Mouse (Mus musculus): ENCODE measurements around the gene Adamts12.

Adamts12 gene

GRCm38 (mm10) chr15:11159386-11159785 is 94.8 kb downstream of the Adamts12 start:
- DNase-seq (ENCODE audit: low spot score in 2 of 2), result no peak

- DNase-seq (ENCODE audit: low spot score in 2 of 2), result no peak
These were observed 96.2 kb downstream of the Adamts12 start for GRCm38 (mm10) chr15:11160759-11161158.

- DNase-seq (ENCODE audit: low spot score in 2 of 2), result no peak
These were observed 101.3 kb downstream of the Adamts12 start for GRCm38 (mm10) chr15:11165883-11166282.

- no peak for DNase-seq (ENCODE audit: low spot score in 2 of 2)
These were observed 109.4 kb downstream of the Adamts12 start for GRCm38 (mm10) chr15:11173884-11174470.

GRCm38 (mm10) chr15:11174842-11175241 is 110.3 kb downstream of the Adamts12 start:
- no peak for DNase-seq (ENCODE audit: low spot score in 2 of 2)

GRCm38 (mm10) chr15:11177448-11177847 is 112.9 kb downstream of the Adamts12 start:
- DNase-seq (ENCODE audit: low spot score in 2 of 2), result no peak

- no peak for DNase-seq (ENCODE audit: low spot score in 2 of 2)
These were observed 115.2 kb downstream of the Adamts12 start for GRCm38 (mm10) chr15:11179751-11180169.

GRCm38 (mm10) chr15:11186711-11187110 is 122.1 kb downstream of the Adamts12 start:
- DNase-seq (ENCODE audit: low spot score in 2 of 2), result no peak

- no peak for DNase-seq (ENCODE audit: low spot score in 2 of 2)
These were observed 125.9 kb downstream of the Adamts12 start for GRCm38 (mm10) chr15:11190447-11190846.

GRCm38 (mm10) chr15:11192762-11193161 is 128.2 kb downstream of the Adamts12 start:
- DNase-seq (ENCODE audit: low spot score in 2 of 2), result no peak

- DNase-seq (ENCODE audit: low spot score in 2 of 2), result no peak
These were observed 132.5 kb downstream of the Adamts12 start for GRCm38 (mm10) chr15:11197051-11197450.

GRCm38 (mm10) chr15:11198246-11198795 is 133.7 kb downstream of the Adamts12 start:
- no peak for DNase-seq (ENCODE audit: low spot score in 2 of 2)

GRCm38 (mm10) chr15:11203084-11203483 is 138.5 kb downstream of the Adamts12 start:
- DNase-seq (ENCODE audit: low spot score in 2 of 2), result no peak

- DNase-seq (ENCODE audit: low spot score in 2 of 2), result no peak
These were observed 140.3 kb downstream of the Adamts12 start for GRCm38 (mm10) chr15:11204934-11205333.

- no peak for DNase-seq (ENCODE audit: low spot score in 2 of 2)
These were observed 146.4 kb downstream of the Adamts12 start for GRCm38 (mm10) chr15:11210976-11211375.

- DNase-seq (ENCODE audit: low spot score in 2 of 2), result no peak
These were observed 169.5 kb downstream of the Adamts12 start for GRCm38 (mm10) chr15:11233906-11234632.

GRCm38 (mm10) chr15:11240406-11240805 is 175.8 kb downstream of the Adamts12 start:
- no peak for DNase-seq (ENCODE audit: low spot score in 2 of 2)

- no peak for DNase-seq (ENCODE audit: low spot score in 2 of 2)
These were observed 176.7 kb downstream of the Adamts12 start for GRCm38 (mm10) chr15:11241288-11241687.

- no peak for DNase-seq (ENCODE audit: low spot score in 2 of 2)
These were observed 181.8 kb downstream of the Adamts12 start for GRCm38 (mm10) chr15:11246402-11246801.

- no peak for DNase-seq (ENCODE audit: low spot score in 2 of 2)
These were observed 214.9 kb downstream of the Adamts12 start for GRCm38 (mm10) chr15:11279273-11280080.

GRCm38 (mm10) chr15:11280689-11281264 is 216.2 kb downstream of the Adamts12 start:
- no peak for DNase-seq (ENCODE audit: low spot score in 2 of 2)

- no peak for DNase-seq (ENCODE audit: low spot score in 2 of 2)
These were observed 218.6 kb downstream of the Adamts12 start for GRCm38 (mm10) chr15:11283171-11283570.
